Mouse (Mus musculus): Measurements from ENCODE around the gene Rbm47.

The Rbm47 gene

DNA sequence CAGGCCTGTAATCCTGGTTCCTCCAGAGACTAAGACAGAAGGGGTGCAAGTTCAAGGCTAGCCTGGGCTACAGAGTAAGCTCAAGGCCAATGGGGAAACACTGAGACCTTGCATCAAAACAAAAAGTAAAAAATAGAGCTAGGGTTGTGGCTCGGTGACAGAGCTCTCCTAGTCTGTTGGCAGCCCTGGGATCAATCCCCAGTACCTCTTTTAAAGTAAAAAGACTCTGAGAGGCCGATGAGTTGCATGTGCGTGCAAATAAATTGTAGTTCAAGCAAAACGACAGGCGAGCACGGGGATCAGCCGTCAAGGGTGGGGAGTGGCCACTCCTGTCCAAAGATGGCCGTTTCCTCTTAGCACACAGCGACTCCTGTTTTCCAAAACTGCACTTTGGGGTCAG, 48.0 kb downstream of the Rbm47 start:
- DNase-seq (ENCODE audit: low spot score), result no peak

DNA sequence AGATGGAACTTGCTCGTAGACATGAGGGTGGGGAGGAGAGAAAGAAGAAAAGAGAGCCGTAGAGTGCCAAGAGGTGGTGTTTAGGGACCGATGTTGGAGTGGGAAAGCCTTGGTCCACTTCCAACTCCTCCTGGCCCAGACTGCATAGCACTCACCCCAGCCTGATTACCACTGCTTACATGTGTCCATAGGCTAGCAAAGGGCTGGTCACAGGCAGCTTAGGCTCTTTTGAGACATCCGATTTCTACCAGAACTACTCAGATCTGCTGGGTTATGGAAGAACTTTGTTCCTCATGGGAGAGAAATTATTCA, 48.9 kb downstream of the Rbm47 start:
- DNase-seq (ENCODE audit: low spot score), result no peak

DNA sequence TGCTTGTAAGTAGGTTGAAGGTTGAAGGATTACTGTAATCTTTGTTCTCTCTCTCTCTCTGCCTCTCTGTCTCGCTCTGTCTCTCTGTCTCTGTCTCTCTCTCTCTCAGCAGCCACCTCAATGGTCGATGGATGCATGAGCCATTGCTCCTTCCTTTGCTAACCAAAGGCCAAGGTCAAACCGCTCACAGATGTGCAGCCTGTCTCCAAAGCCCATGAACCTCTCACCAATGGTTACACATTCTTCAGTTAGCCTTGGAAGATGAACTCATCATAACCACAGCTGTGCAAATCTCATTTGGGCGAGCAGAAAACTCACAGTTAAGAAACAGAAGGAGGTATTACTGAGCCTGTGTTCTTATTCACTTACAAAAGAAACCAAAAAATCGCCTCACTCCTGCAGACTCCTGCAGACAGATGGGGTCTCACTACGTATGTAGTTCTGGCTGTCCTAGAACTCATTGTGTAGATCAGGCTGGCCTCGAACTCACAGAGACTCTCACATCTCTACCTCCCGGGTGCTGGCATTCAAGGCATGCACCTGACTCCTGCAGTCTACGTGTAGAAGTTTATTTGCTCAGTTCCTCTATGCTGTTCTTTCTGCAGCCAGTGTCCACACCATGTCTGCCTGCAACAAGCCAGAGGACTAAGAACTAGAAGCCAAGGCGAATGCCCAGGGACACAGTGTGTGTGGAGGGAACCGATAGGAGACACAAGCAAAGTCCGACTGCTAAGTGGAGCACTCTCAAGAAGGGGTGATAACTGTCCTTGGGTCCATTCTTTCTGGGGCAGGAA, 49.4 kb downstream of the Rbm47 start:
- no peak for DNase-seq (ENCODE audit: low spot score)

DNA sequence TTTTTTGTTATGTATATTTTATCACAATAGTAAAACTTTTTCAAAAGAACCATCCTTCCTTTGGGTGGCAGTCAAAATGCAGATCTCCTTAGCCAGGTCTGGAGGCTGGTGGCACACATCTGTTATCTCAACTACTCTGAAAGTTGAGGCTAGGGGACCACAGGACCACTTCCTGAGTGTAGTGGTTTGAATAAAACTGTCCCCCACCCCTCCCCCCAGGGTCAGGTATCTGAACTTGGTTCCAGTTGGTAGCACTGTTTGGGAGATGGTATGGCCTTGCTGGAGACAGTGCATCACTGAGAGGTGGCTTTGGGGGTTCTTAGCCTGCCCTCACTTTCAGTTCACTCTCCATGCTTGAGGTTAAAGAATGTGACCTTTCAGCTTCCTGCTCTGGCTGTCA, 51.7 kb downstream of the Rbm47 start:
- DNase-seq (ENCODE audit: low spot score), result no peak

DNA sequence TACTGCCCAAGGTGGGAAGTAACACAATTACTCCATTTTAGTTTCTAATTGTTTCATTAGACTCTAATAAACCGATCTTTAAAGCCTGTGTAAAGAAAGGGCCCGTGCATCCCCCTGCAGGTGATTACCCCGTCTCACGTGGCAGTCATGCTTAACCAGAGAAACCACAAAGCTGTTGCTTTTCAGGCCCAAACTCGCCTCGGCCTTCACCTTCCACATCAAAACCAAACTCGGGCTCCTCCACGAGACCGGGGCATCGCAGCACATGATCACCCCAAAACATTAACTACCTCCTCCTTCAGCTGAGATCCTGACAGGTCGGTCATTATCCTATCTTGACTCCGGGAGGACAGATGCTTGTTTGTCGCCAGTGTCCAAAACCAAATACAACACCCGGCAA, 58.2 kb downstream of the Rbm47 start:
- DNase-seq (ENCODE audit: low spot score), result no peak

DNA sequence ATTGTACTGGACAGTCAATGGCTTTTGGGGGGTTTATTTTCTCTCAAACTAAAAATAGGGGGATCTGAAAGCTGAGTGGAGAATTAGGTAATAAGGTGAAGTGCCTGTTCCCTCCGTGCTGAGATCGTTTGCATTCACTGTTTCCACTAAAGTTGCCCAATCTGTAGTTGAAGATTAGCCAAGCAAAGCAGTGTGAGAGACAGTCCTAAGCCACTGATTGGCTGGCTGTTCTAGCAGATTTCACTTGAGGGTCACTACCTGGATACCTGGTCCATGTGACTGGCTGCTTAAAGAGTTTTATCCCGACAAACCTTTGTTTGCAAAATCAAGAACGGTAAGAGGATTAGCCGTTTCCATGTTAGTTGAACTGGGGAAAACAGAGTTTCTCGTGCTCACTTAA, 58.7 kb downstream of the Rbm47 start:
- DNase-seq (ENCODE audit: low spot score), result no peak

DNA sequence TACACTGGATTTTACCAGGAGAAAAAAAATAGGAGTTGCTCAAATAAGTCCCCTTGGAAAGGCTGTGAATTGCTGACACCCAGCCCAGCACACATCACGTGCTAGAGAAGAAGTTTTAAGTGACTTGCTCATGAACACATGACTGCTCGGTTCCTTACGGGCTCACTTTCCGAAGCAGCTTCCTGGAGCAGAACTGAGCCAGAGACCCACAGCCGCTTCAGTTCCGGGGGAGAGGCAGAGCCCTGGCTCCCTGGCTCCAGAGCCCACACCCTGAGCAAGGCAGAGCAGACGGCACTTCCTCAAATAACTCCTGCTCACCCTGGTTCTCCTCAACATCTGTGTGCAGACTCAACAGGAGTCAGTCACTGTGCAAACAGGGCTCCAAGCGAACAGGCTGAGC, 60.9 kb downstream of the Rbm47 start:
- DNase-seq (ENCODE audit: low spot score), result no peak

DNA sequence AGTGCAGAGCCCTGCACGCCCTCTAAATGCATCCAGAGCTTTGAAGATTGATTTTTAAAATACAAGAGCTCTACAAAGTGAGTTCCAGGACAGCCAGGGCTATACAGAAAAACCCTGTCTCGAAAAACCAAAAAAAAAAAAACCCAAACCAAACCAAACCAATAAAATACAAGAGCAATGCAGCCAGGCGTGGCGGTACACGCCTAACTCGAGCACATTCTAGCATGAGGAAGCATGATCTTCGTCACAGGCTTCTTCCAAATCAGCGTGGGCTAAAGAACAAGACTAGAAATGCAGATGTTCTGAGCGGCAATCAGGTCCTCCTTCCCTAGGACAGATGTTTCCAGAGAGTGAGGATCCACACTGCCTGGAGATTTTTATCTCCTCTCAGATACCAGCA, 66.5 kb downstream of the Rbm47 start:
- no peak for DNase-seq (ENCODE audit: low spot score)

DNA sequence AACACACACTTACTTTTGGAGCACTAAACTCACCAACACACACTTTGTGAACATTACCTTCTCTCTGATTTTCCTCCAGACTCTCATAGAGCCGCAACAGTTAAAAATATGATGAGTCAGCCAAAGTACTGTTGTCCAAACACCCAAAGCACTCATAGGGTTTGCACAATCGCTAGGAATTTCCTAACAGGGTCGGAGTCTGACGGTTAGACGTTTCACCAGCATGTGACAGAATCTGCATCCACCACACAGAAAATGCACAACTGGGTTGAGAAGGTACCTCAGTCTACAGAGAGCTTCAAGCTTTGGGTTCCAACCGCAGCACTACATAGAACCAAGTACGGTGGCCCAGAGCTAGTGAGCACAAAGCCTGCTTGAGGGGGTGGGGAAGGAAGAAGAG, 67.0 kb downstream of the Rbm47 start:
- no peak for DNase-seq (ENCODE audit: low spot score)

DNA sequence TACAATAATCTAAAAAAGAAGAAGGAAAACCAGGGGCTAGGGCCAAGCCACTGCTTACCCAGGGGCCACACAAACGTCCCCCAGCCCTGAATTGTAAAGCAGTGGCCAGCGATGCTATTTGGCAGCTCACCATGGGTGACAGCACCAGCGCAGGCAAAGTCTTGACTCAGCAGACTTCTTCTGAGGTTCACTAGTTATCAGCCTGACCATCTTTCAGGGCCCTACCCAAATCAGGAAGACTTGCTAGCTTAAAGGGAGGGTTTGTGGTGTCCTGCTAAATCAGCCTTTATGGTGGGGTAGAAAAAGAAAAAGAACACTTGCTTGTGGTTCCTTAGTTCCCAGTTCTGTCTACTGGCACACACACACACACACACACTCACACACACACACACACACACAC, 67.6 kb downstream of the Rbm47 start:
- no peak for DNase-seq (ENCODE audit: low spot score)

DNA sequence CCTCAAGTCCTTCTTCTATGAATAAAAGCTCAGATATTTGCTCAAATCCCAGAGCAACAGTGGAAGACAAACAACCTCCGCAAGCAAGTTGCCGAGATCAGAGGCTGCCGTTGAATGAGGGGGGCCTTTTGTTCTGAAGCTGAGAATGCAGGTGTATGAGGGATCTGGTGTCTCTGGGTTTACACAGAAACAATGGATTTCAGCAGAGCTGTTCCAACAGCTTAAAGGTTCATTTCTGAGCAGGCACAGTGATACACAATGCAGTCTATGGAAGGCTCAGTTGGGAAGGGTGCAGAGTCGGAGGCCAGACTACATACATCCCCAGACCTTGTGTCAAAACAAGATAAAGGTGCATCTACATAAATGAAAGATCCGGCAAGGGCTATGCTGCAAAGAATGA, 69.5 kb downstream of the Rbm47 start:
- no peak for DNase-seq (ENCODE audit: low spot score)

DNA sequence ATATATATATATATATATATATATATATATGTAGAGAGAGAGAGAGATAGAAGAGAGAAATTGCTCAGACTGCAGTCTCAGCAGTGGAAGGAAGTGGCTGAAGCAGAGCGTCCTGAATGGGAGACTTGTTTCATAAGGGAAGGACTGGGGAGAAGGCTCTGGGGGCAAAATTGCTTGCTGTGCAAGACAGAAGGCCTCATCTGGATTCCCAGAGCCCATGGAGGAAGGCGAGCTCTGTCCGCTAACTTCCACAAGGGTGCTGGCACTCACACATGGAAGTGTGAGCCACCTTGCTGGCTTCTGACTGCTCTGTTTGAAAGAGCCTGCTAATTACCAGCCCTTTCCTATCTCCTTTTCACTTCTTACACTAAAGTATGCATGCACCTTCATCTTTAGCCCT, 70.1 kb downstream of the Rbm47 start:
- DNase-seq (ENCODE audit: low spot score), result no peak

DNA sequence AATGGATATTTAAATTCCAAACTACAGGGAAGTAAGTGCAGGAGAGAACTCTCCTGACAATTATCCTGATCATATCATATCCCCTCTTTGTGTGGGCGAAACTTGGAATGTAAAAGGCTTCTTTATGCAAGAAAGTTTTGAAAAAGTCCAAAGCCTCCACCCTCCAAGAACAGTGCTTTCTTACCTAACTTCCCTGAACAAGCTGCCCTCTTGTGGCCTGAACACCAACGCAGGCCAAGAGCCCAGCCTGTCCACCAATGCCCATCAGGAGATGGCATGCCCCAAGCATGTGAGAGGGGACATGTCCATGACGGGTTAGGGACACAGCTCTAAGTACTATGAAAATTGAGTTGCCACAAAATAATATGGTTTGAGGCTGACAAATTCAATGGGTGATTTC, 71.3 kb downstream of the Rbm47 start:
- DNase-seq (ENCODE audit: low spot score), result no peak

DNA sequence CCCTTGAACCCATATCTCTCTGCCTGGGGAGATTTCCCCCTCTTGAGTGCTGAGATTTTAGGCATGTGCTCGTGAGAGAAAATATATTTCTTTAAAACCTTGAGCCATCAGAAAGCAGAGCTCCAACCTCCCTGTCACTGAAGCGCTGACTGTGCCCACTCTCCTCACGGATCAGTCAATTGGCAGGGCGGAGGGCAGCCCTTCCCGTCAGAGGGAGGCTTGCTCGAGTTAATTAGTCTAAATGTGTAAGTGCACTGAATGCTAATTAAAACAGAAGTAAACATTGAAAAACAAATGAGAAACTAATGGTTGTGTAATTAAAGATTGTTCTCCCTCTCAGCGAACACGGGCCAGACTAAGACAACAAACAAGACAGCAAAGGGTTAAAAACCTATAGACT, 72.6 kb downstream of the Rbm47 start:
- DNase-seq (ENCODE audit: low spot score), result no peak

DNA sequence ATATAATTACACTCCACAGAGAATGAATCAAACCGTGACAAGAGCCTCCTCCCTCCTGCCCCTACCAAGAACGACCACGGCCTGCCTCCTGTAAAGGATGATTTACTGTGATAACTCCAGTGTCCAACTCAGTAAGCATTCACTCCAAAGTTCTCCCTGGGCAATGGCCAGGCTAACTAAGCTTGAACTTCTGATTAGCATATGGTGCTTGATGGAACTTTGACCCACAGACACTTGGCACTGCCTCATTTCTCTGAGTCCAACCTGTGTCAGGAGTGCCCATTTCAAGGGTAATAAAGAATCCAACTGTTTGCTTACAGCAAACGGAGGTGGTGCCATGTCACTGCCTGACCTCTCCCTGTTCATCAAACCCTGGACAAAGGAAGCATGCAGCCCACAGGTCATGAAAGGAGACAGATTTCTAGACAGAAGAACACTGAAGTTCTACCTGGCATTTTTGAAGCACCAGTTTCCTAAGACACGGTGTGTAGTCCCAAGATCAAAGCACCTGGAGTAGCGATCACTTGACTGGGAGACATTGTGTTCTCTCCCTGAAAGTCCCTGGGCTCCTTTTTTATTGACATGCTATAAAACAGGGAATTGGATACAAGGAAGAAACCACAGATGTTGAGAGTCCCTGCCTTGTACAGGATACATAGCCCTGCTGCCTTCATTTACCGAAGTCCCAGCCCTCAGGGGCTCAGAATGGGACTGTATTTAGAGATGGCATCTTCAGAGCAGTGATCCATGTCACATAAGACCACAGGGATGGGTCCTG, 74.6 kb downstream of the Rbm47 start:
- DNase-seq (ENCODE audit: low spot score), result no peak

DNA sequence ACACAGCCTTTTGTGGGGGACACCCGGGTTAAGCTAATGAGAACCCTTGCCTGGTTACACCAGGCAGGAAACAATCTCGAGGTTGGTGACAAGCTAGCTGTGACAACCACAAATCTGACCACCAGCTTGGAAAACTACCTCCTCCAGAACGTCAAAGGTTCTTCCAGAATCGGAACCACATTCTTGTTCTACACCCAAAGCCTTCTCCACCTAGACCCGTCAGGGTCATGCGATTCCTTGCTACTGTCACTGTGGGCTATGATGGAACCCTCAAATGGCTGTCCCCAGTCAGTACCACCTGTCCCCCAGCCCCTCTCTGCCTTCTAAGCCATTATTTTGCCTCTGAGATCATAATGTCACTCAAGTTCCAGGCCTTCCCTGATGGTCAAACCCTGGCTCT, 76.8 kb downstream of the Rbm47 start:
- DNase-seq (ENCODE audit: low spot score), result no peak

DNA sequence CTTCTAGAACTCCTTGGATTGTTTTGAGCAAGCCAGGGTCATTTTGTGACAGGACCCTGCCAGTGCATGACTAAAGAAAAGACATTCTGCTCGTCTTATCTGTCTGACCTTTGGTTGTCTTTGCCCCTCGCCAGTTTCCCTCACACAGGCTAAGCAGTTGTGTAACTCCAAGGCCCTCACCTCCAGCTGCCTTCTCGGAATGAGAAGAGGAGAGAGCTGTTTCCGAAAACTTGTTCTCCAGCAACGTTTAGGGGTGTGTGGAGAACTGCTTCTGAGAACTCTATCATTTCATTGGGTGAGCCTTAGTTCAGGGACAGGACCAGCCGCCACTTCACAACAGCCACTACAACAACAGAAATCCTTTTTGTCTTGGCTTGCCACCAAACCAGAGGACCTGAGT, 77.8 kb downstream of the Rbm47 start:
- DNase-seq (ENCODE audit: low spot score), result no peak

DNA sequence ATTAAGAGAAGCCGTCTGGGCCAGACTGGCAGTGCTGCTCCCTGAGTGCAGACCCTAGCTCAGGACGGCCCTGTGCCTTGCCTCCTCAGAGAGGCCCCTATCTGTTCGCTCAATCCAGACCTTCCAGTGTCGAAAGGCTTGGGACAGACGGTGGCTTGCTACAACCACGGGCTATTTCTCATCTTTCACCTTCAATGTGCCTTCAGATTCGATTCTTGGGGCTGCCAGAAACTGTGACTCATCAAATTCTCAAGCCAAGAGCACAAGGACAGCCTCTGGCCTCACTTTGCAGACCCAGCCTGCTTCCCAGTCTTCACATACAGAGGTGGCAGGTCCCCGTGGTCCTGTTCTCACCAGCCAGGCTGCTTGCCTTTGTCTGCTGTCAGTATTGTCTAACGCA, 82.9 kb downstream of the Rbm47 start:
- no peak for DNase-seq (ENCODE audit: low spot score)

DNA sequence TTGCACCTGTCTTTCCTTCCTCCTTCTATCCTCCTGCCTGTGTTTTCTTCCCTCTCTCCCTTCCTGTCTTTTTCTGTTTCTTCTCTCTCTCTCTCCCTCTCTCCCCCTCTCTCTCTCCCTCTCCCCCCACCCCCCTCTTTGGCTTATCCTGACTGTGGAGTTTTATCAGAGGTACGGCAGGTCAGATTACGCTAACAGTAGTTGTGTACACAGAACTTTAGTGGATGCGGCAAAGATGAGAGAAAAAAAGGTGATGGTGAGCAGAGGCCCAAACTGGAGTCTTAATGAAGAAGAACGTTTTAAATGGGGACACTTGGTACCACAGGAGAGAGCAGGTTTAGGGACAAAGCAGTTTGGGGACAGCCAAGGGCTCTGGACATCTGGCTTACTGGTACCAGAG, 83.3 kb downstream of the Rbm47 start:
- no peak for DNase-seq (ENCODE audit: low spot score)

DNA sequence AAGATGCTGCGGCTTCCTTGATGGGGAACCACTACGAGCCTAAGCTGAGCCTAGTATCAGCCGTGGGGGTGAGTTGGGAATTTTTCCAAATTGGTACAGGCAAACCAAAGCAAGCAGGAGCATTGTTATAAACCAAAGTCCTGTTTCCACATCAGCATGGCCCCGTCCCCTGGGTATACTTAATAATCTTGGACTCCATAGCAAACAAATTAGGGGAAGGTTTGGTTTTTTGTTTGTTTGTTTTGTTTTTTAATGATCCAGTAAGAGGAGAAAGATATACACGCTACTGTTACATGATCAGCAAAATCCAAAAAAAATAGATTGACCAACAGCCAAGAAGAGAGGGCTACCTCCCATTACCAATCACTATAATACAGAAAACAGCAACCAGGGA, 84.0 kb downstream of the Rbm47 start:
- DNase-seq (ENCODE audit: low spot score), result no peak

DNA sequence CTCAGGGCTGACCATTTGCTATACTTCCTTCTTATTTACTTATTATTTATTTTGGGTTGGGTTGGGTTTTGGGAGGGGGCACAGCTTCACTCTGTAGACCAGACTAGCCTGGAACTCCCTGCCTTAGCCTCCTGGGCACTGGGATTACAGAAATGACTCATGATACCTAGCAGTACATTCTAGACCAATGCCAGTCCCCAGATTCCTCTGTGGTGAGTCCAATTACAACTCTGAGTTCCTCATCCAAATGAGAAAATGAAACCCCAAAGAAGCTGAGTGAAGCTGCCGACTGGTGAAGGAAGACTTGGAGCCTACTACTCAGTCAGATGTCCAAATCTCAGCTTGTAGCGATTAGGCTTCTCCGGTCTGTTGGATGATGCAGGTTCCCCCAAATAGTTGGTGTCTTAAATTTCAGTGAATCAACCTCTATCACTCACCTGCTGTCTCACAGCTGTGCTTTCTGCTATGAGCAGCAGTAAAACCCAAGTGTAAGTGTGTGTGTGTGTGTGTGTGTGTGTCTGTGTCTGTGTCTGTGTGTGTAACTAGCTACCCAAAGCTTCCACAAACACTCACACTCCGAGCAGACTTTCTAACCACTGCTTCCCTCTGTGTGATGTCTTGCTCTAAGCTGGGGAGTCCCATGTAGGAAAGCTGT, 84.5 kb downstream of the Rbm47 start:
- DNase-seq (ENCODE audit: low spot score), result no peak

DNA sequence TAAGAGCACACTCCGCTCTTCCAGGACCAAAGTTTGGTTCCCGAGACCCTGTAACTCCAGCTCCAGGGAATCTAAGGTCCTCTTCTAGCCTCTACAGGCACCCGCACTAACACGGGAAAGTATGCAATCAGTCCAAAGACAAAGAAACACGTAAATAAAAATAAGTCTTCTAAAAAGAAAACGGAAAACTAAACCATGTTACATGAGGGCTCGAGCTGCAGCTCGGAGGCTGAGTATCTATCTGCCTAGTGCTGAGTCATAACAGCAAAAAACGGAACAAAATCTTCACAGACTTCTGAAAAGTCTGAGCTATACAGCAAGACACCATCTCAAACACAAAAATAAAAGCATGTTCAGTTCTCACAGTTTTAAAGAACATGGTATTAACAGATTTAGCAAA, 86.0 kb downstream of the Rbm47 start:
- DNase-seq (ENCODE audit: low spot score), result no peak

DNA sequence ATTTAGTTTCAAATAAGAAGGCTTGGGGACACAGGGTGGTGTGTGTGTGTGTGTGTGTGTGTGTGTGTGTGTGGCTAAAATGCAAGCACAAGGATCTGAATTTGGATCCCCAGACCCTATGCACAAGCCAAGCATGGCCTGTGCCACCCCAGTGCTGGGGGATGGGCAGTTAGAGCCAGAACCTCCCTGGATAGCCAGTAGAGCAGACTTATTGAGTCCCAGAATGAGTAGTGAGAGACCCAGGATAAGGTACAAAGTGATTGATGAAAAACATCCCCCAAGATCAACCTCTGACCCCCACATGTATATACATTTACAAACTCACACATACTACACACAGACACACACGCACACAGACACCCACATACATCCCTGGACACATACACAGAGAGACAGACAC, 86.6 kb downstream of the Rbm47 start:
- no peak for DNase-seq (ENCODE audit: low spot score)

DNA sequence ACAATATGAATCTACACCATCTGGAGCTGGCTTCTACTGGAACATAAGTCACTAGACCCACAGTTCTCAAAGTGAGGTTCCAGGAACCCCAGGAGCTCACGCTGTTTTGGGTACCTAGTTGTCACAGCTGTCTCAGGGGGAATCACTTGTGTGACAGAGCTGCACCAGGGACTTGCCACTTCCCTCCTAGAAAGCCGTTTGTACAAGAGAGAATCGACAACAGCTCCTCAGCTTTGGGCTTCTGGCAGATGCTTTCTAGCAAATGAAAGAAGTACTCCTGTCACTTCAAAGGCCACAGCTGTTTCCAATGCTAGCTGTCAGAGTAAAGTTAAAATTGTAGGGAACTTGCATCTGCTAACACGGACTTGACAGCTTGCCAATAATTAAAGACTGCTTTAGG, 87.4 kb downstream of the Rbm47 start:
- no peak for DNase-seq (ENCODE audit: low spot score)
